Mouse (Mus musculus) forebrain, embryonic 14.5 days (tissue): ENCODE measurements at regions not wholly inside any gene's neighbourhood (a gene's known extent, or its start where the extent isn't known, plus 50 kb on each side); places are given as distances from the start of the nearest gene placed in this dataset.
"Not testable (repeated sequence)": the region's sequence is repeated elsewhere in the genome, so short reads cannot be mapped to it uniquely, and the experiment has no call there.

Experiments used
- ATAC-seq: fragments of 200-750 bp; cut with Nextera tagmentation; 2 replicates; pipeline ENCODE4 v1.8.0; 2017; ENCODE audit warnings: mild to moderate bottlenecking, moderate library complexity
- DNase-seq: peaks from one replicate; pipeline ENCODE4 v3.0.0-alpha.2; 2015; ENCODE audit warnings: low spot score
- H3K27ac ChIP-seq: fragments of 300-500 bp; sonication (generic); 2 replicates; pipeline ENCODE4 v1.5.1; 2014; ENCODE audit warnings: low read depth, mild to moderate bottlenecking, control low read depth, low read length, moderate library complexity
- H3K27me3 ChIP-seq: fragments of 300-500 bp; sonication (generic); replicated peaks from 2 replicates; pipeline ENCODE4 v1.6.1; 2014; ENCODE audit warnings: low read length, control low read depth, mixed read lengths; ENCODE audit not compliant: control insufficient read depth, insufficient read depth
- H3K36me3 ChIP-seq: fragments of 300-500 bp; sonication (generic); 2 replicates; pipeline ENCODE4 v1.6.1; 2014; ENCODE audit warnings: low read length, control low read depth; ENCODE audit not compliant: control insufficient read depth, insufficient read depth
- H3K4me1 ChIP-seq: fragments of 300-500 bp; sonication (generic); 2 replicates; pipeline ENCODE4 v1.6.1; 2014; ENCODE audit warnings: antibody characterized with exemption, low read length, control low read depth; ENCODE audit not compliant: control insufficient read depth, insufficient read depth
- H3K4me2 ChIP-seq: fragments of 300-500 bp; sonication (generic); 2 replicates; pipeline ENCODE4 v1.6.1; 2014; ENCODE audit warnings: mild to moderate bottlenecking, control low read depth, low read length
- H3K4me3 ChIP-seq: fragments of 300-500 bp; sonication (generic); 2 replicates; pipeline ENCODE4 v1.5.1; 2014; ENCODE audit warnings: low read depth, low read length, control low read depth
- H3K9ac ChIP-seq: fragments of 300-500 bp; sonication (generic); 2 replicates; pipeline ENCODE4 v1.6.1; 2014; ENCODE audit warnings: mild to moderate bottlenecking, low read length, control low read depth, moderate library complexity
- H3K9me3 ChIP-seq: fragments of 300-500 bp; sonication (generic); replicated peaks from 2 replicates; pipeline ENCODE4 v1.6.1; 2016; ENCODE audit warnings: low read length, control low read depth, mixed read lengths; ENCODE audit not compliant: control insufficient read depth
- WGBS: fragments of 180-500 bp; shearing (Covaris S2); extraction: QIAGEN DNeasy Blood & Tissue Kit; methylation state at CpG from one replicate; pipeline ENCODE4 v1.1.7; 2014; 5-methylcytosine and 5-hydroxymethylcytosine counted together

- not testable (repeated sequence) for H3K27ac ChIP-seq, H3K4me2 ChIP-seq, H3K4me3 ChIP-seq, H3K9ac ChIP-seq, H3K27me3 ChIP-seq, H3K4me1 ChIP-seq, H3K9me3 ChIP-seq, H3K36me3 ChIP-seq, DNase-seq
- ATAC-seq: peak; percentile 37; the same call in 1 of the 2 replicates
- WGBS: 57% methylated on average over 21 of the region's 21 CpGs
These were observed 838.7 kb upstream of the 4930412O13Rik start for GRCm38 (mm10) chr2:9042355-9042754.

- H3K27ac ChIP-seq: no peak overlapping the region
- 78% methylated on average over 3 of the region's 3 CpGs for WGBS
- no peaks in the 10 kb centered on the region for H3K4me1 ChIP-seq
- no peaks in the 10 kb centered on the region for H3K9me3 ChIP-seq
- ATAC-seq (no peak), DNase-seq (no peak)
- no peak overlapping the region for H3K4me2 ChIP-seq
- no peak overlapping the region for H3K4me3 ChIP-seq
- no peaks in the 10 kb centered on the region for H3K27me3 ChIP-seq
- H3K36me3 ChIP-seq: no peaks in the 10 kb centered on the region
- H3K9ac ChIP-seq: no peak overlapping the region
These were observed 833.1 kb upstream of the 4930412O13Rik start for GRCm38 (mm10) chr2:9047980-9048379.

- Histone ChIP-seq H3K4me2 (no peak overlapping the region), H3K4me1 (no peaks in the 10 kb centered on the region), H3K27me3 (no peaks in the 10 kb centered on the region), H3K36me3 (no peaks in the 10 kb centered on the region), H3K9ac (no peak overlapping the region), H3K27ac (no peak overlapping the region), H3K4me3 (no peak overlapping the region), H3K9me3 (no peaks in the 10 kb centered on the region)
- WGBS: 81% methylated on average over 1 of the region's 1 CpGs
- DNase-seq (no peak), ATAC-seq (no peak)
These were observed 807.2 kb upstream of the 4930412O13Rik start for GRCm38 (mm10) chr2:9073851-9074250.

- Histone ChIP-seq H3K27ac (no peak overlapping the region), H3K4me2 (no peak overlapping the region), H3K27me3 (no peaks in the 10 kb centered on the region), H3K4me1 (no peaks in the 10 kb centered on the region), H3K9ac (no peak overlapping the region), H3K4me3 (no peak overlapping the region), H3K9me3 (no peaks in the 10 kb centered on the region), H3K36me3 (no peaks in the 10 kb centered on the region)
- WGBS: 86% methylated on average over 4 of the region's 4 CpGs
- DNase-seq (peak; percentile 16), ATAC-seq (no peak)
These were observed 802.9 kb upstream of the 4930412O13Rik start for GRCm38 (mm10) chr2:9078158-9078557.

- Histone ChIP-seq H3K4me3 (no peak overlapping the region), H3K27ac (no peak overlapping the region), H3K27me3 (no peaks in the 10 kb centered on the region), H3K9me3 (no peaks in the 10 kb centered on the region), H3K36me3 (no peaks in the 10 kb centered on the region), H3K4me1 (no peaks in the 10 kb centered on the region), H3K9ac (no peak overlapping the region), H3K4me2 (no peak overlapping the region)
- 87% methylated on average over 1 of the region's 1 CpGs for WGBS
- ATAC-seq (no peak), DNase-seq (no peak)
These were observed 799.3 kb upstream of the 4930412O13Rik start for GRCm38 (mm10) chr2:9081746-9082145.

GRCm38 (mm10) chr2:9095317-9095716 lies 785.7 kb upstream of the 4930412O13Rik start:
- Histone ChIP-seq H3K27ac (no peak overlapping the region), H3K27me3 (no peaks in the 10 kb centered on the region), H3K4me2 (no peak overlapping the region), H3K36me3 (no peaks in the 10 kb centered on the region), H3K9me3 (no peaks in the 10 kb centered on the region), H3K9ac (no peak overlapping the region), H3K4me1 (no peaks in the 10 kb centered on the region), H3K4me3 (no peak overlapping the region)
- DNase-seq: no peak
- ATAC-seq: no peak
- WGBS: 90% methylated on average over 4 of the region's 4 CpGs

GRCm38 (mm10) chr2:9116697-9117096 lies 764.4 kb upstream of the 4930412O13Rik start:
- 86% methylated on average over 3 of the region's 3 CpGs for WGBS
- DNase-seq (no peak), ATAC-seq (no peak)
- no peak overlapping the region for H3K4me3 ChIP-seq
- no peak overlapping the region for H3K9ac ChIP-seq
- H3K36me3 ChIP-seq: no peaks in the 10 kb centered on the region
- no peaks in the 10 kb centered on the region for H3K9me3 ChIP-seq
- H3K27ac ChIP-seq: no peak overlapping the region
- H3K27me3 ChIP-seq: no peaks in the 10 kb centered on the region
- H3K4me2 ChIP-seq: no peak overlapping the region
- H3K4me1 ChIP-seq: no peaks in the 10 kb centered on the region

GRCm38 (mm10) chr2:9117523-9117922 lies 763.5 kb upstream of the 4930412O13Rik start:
- H3K36me3 ChIP-seq: no peaks in the 10 kb centered on the region
- no peak overlapping the region for H3K9ac ChIP-seq
- no peaks in the 10 kb centered on the region for H3K9me3 ChIP-seq
- no peaks in the 10 kb centered on the region for H3K4me1 ChIP-seq
- DNase-seq: no peak
- no peak overlapping the region for H3K4me2 ChIP-seq
- H3K4me3 ChIP-seq: no peak overlapping the region
- WGBS: 44% methylated on average over 5 of the region's 5 CpGs
- no peak overlapping the region for H3K27ac ChIP-seq
- no peak for ATAC-seq
- no peaks in the 10 kb centered on the region for H3K27me3 ChIP-seq

- Histone ChIP-seq H3K4me1 (no peaks in the 10 kb centered on the region), H3K9ac (no peak overlapping the region), H3K9me3 (no peaks in the 10 kb centered on the region), H3K4me2 (no peak overlapping the region), H3K4me3 (no peak overlapping the region), H3K36me3 (no peaks in the 10 kb centered on the region), H3K27me3 (no peaks in the 10 kb centered on the region), H3K27ac (no peak overlapping the region)
- WGBS: 64% methylated on average over 4 of the region's 4 CpGs
- DNase-seq (no peak), ATAC-seq (no peak)
These were observed 744.1 kb upstream of the 4930412O13Rik start for GRCm38 (mm10) chr2:9136963-9137362.
